Mouse (Mus musculus) intestine, postnatal 0 days (tissue): ENCODE data around the gene Gm20696. TPM values are rescaled to one million over a fixed set of nuclear protein-coding genes. Genes with fewer than 3 reads are reported as not detected.

ENCODE experiments used
- ATAC-seq: fragments of 200-750 bp; cut with Nextera tagmentation; 2 replicates; pipeline ENCODE4 v1.8.0; 2017; ENCODE audit warnings: mild to moderate bottlenecking, moderate TSS enrichment, moderate library complexity
- H3K27ac ChIP-seq: fragments of 300-500 bp; sonication (generic); 2 replicates; pipeline ENCODE4 v1.5.1; 2014; ENCODE audit warnings: mild to moderate bottlenecking, low read depth, low read length, moderate library complexity
- H3K27me3 ChIP-seq: fragments of 300-500 bp; sonication (generic); replicated peaks from 2 replicates; pipeline ENCODE4 v1.6.1; 2014; ENCODE audit warnings: low read length, mixed read lengths; ENCODE audit not compliant: control insufficient read depth, insufficient read depth
- H3K36me3 ChIP-seq: fragments of 300-500 bp; sonication (generic); 2 replicates; pipeline ENCODE4 v1.6.1; 2014; ENCODE audit warnings: mild to moderate bottlenecking, moderate library complexity; ENCODE audit not compliant: control insufficient read depth, insufficient read depth
- H3K4me1 ChIP-seq: fragments of 300-500 bp; sonication (generic); replicated peaks from 2 replicates; pipeline ENCODE4 v1.6.1; 2014; ENCODE audit warnings: antibody characterized with exemption, low read length, mixed read lengths; ENCODE audit not compliant: control insufficient read depth, insufficient read depth
- H3K4me2 ChIP-seq: fragments of 300-500 bp; sonication (generic); replicated peaks from 2 replicates; pipeline ENCODE4 v1.6.1; 2014; ENCODE audit warnings: low read depth, mild to moderate bottlenecking, moderate library complexity
- H3K4me3 ChIP-seq: fragments of 300-500 bp; sonication (generic); 2 replicates; pipeline ENCODE4 v1.5.1; 2014; ENCODE audit warnings: low read depth, low read length
- H3K9ac ChIP-seq: fragments of 300-500 bp; sonication (generic); 2 replicates; pipeline ENCODE4 v1.6.1; 2014; ENCODE audit warnings: mild to moderate bottlenecking, low read depth, low read length
- H3K9me3 ChIP-seq: fragments of 300-500 bp; sonication (generic); 2 replicates; pipeline ENCODE4 v1.6.1; 2016; ENCODE audit warnings: mixed run types; ENCODE audit not compliant: control insufficient read depth
- CTCF ChIP-seq: sonication (generic); IDR thresholded peaks from 2 replicates; pipeline ENCODE4 v1.5.1; 2016; ENCODE audit warnings: low read depth, mild to moderate bottlenecking, control low read depth, antibody characterized with exemption, moderate library complexity
- WGBS: fragments of 180-500 bp; shearing (Covaris S2); extraction: QIAGEN DNeasy Blood & Tissue Kit; methylation state at CpG from one replicate; pipeline ENCODE4 v1.1.7; 2014; 5-methylcytosine and 5-hydroxymethylcytosine counted together
- polyA plus RNA-seq: library from polyadenylated mRNA; unstranded; fragments of >200 nt; fragmentation: Nextera tagmentation; extraction: Ambion mirVana; gene quantifications from 2 replicates; pipeline ENCODE4 v1.2.1, GENCODE M21; 2015

Gene Gm20696
- polyA plus RNA-seq, 1 experiment from 2014 or later, result 1.4 TPM

GRCm38 (mm10) chr6:99261737-99262130 lies 404.9 kb downstream of the Gm20696 start:
- Histone ChIP-seq H3K27ac (peak overlapping the region; percentile 46; the same call in 1 of the 2 replicates), H3K4me3 (no peak overlapping the region), H3K4me1 (peaks cover 10% of the 10 kb centered on the region), H3K9me3 (no peaks in the 10 kb centered on the region), H3K27me3 (no peaks in the 10 kb centered on the region), H3K4me2 (peak overlapping the region; percentile 51; the same call in 1 of the 2 replicates), H3K36me3 (no peaks in the 10 kb centered on the region; the same call in none of the 2 replicates), H3K9ac (no peak overlapping the region)
- TF ChIP-seq CTCF, result no peak
- WGBS, result 14% methylated on average over 4 of the region's 4 CpGs
- ATAC-seq, result peak; percentile 82

- no peaks in the 10 kb centered on the region; the same call in none of the 2 replicates for H3K36me3 ChIP-seq
- no peak for ATAC-seq
- H3K4me3 ChIP-seq, result no peak overlapping the region
- no peaks in the 10 kb centered on the region for H3K9me3 ChIP-seq
- peaks cover 10% of the 10 kb centered on the region for H3K4me1 ChIP-seq
- no peak for TF ChIP-seq CTCF
- peak overlapping the region; percentile 51; the same call in 1 of the 2 replicates for H3K4me2 ChIP-seq
- no peak overlapping the region for H3K9ac ChIP-seq
- 49% methylated on average over 11 of the region's 11 CpGs for WGBS
- peak overlapping the region; percentile 46 for H3K27ac ChIP-seq
- no peaks in the 10 kb centered on the region for H3K27me3 ChIP-seq
Measured at GRCm38 (mm10) chr6:99260941-99261736, 405.5 kb downstream of the Gm20696 start.

- Histone ChIP-seq H3K9me3 (no peaks in the 10 kb centered on the region), H3K27ac (no peak overlapping the region), H3K4me1 (0 out of 2 replicates have a peak, but pooled peaks cover 2% of the 10 kb centered on the region), H3K9ac (no peak overlapping the region), H3K27me3 (no peaks in the 10 kb centered on the region), H3K4me3 (no peak overlapping the region), H3K4me2 (no peak overlapping the region), H3K36me3 (no peaks in the 10 kb centered on the region; the same call in none of the 2 replicates)
- no peak for ATAC-seq
- TF ChIP-seq CTCF, result no peak
- 80% methylated on average over 5 of the region's 5 CpGs for WGBS
Measured at GRCm38 (mm10) chr6:99258346-99258745, 408.3 kb downstream of the Gm20696 start.

GRCm38 (mm10) chr6:99257676-99258075 lies 408.9 kb downstream of the Gm20696 start:
- Histone ChIP-seq H3K27ac (no peak overlapping the region), H3K4me2 (no peak overlapping the region), H3K4me3 (no peak overlapping the region), H3K27me3 (no peaks in the 10 kb centered on the region), H3K9me3 (no peaks in the 10 kb centered on the region), H3K36me3 (no peaks in the 10 kb centered on the region; the same call in none of the 2 replicates), H3K9ac (no peak overlapping the region), H3K4me1 (0 out of 2 replicates have a peak, but pooled peaks cover 2% of the 10 kb centered on the region)
- no peak for TF ChIP-seq CTCF
- no peak for ATAC-seq
- WGBS, result 79% methylated on average over 2 of the region's 2 CpGs

GRCm38 (mm10) chr6:99253331-99253730 lies 413.3 kb downstream of the Gm20696 start:
- no peak overlapping the region for H3K27ac ChIP-seq
- WGBS, result 61% methylated on average over 8 of the region's 8 CpGs

GRCm38 (mm10) chr6:99252816-99253215 lies 413.8 kb downstream of the Gm20696 start:
- Histone ChIP-seq H3K9me3 (no peaks in the 10 kb centered on the region), H3K4me1 (no peaks in the 10 kb centered on the region), H3K27me3 (no peaks in the 10 kb centered on the region), H3K36me3 (no peaks in the 10 kb centered on the region), H3K9ac (no peak overlapping the region), H3K27ac (no peak overlapping the region), H3K4me2 (no peak overlapping the region), H3K4me3 (no peak overlapping the region)
- TF ChIP-seq CTCF, result no peak
- ATAC-seq, result no peak
- WGBS, result 49% methylated on average over 5 of the region's 5 CpGs

More at GRCm38 (mm10) chr6:99253331-99253730, 413.3 kb downstream of the Gm20696 start:
- Histone ChIP-seq H3K4me2 (no peak overlapping the region), H3K9ac (no peak overlapping the region), H3K27me3 (no peaks in the 10 kb centered on the region), H3K9me3 (no peaks in the 10 kb centered on the region), H3K36me3 (no peaks in the 10 kb centered on the region; the same call in 1 of the 2 replicates), H3K4me3 (no peak overlapping the region), H3K4me1 (no peaks in the 10 kb centered on the region)
- no peak for TF ChIP-seq CTCF
- ATAC-seq, result no peak
